Mouse (Mus musculus) lung, postnatal 10 days (tissue): ENCODE measurements around the gene Vldlr.
A peak's percentile ranks its signal among the peaks of the same experiment; 100 is the strongest.

ENCODE experiments used
- DNase-seq: peaks from one replicate; pipeline ENCODE4 v3.0.0; 2021

Vldlr gene

GRCm38 (mm10) chr19:27239913-27240312 lies 23.6 kb downstream of the Vldlr start:
- no peak for DNase-seq

GRCm38 (mm10) chr19:27243527-27243926 lies 27.2 kb downstream of the Vldlr start:
- no peak for DNase-seq

GRCm38 (mm10) chr19:27254756-27255155 lies 38.5 kb downstream of the Vldlr start:
- no peak for DNase-seq

GRCm38 (mm10) chr19:27255678-27256077 lies 39.4 kb downstream of the Vldlr start:
- no peak for DNase-seq

GRCm38 (mm10) chr19:27260102-27260501 lies 43.8 kb downstream of the Vldlr start:
- no peak for DNase-seq

GRCm38 (mm10) chr19:27260621-27261278 lies 44.5 kb downstream of the Vldlr start:
- peak; percentile 12 for DNase-seq

- no peak for DNase-seq
Observed at GRCm38 (mm10) chr19:27262141-27262540, 45.9 kb downstream of the Vldlr start.

- DNase-seq: no peak
Observed at GRCm38 (mm10) chr19:27273385-27273784, 57.1 kb downstream of the Vldlr start.

GRCm38 (mm10) chr19:27274382-27274781 lies 58.1 kb downstream of the Vldlr start:
- no peak for DNase-seq

GRCm38 (mm10) chr19:27279174-27279573 lies 62.9 kb downstream of the Vldlr start:
- no peak for DNase-seq
